Mouse (Mus musculus): Measurements from ENCODE around the gene Hmgn1. TPM values are rescaled to one million over a fixed set of nuclear protein-coding genes. Genes with fewer than 3 reads are reported as not detected.
A peak's percentile ranks its signal among the peaks of the same experiment; 100 is the strongest.

Gene Hmgn1
- polyA plus RNA-seq (2015; fragmentation: Nextera tagmentation; extraction: Ambion mirVana), result 476 and 575 TPM in 2 replicates

DNA sequence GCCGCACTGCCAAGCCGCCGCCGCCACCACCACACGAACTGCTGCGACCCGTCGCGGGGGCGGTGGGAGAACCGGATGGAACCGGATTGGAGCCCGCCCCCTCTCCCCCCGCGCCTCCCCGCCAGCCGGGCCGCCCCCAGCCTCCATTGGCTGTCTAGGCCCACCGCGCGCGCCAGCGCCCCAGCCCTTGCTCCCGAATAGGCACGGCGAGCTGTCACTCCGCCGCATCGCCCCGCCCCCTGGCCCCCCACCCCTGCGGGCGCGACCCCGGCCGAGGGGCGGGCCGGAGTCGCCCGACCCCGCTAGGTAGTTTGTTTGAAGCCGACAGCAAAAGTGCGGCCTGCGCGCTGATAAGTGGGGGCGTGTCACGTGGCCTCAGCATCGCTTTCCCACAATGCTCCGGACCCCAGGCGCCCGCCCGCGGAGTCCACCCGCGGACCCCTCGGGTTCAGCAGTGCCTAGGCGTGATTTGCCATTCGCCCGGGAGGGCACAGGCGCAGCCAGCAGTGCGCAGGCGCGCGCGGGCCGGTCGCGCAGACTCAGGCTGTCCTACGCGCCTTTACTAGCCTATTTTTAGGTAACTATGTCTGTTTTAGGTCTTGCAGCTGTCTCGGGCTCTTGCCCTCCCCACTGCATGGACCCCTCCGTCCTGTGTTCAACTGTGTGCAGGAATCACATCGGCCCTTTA, at the start of gene Hmgn1:
TSS of gene Hmgn1 (minus strand) at position 73 of the 688 bp plus-strand sequence.
- 0% methylated on average over 62 of the region's 72 CpGs for WGBS
- peak; percentile 96 for ATAC-seq (ENCODE audit: insufficient read depth, low FRiP score, low read depth)

DNA sequence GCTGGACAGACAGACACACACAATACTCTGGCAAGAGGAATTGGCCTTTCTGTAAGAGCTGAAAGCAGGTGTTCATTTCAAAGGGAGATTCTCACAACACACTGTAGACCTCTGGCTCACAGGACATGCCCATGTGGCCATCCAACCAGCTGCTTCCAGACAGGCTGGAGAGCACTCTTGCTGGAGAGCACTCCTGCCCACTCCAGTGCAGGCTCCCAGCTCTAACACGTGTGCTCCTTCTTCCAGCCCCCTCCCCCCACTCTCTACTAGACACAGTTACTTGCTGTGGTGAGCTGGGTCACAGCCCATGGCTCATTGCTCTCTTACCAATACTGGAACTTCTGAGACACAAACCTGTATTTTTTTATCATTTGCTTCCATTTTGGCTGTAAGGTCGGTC, 47.9 kb upstream of the Hmgn1 start:
- 47% methylated on average over 2 of the region's 2 CpGs for WGBS
- ATAC-seq (ENCODE audit: insufficient read depth, low FRiP score, low read depth), result no peak
- Histone ChIP-seq H3K4me3 (replicated peaks) (no peak overlapping the region), H3K36me3 (no peaks in the 10 kb centered on the region), H3K4me2 (no peak overlapping the region), H3K9me3 (no peaks in the 10 kb centered on the region), H3K27me3 (replicated peaks) (no peaks in the 10 kb centered on the region), H3K4me1 (no peaks in the 10 kb centered on the region), H3K9ac (no peak overlapping the region), H3K27ac (no peak overlapping the region)

More for the DNA sequence above, at the start of gene Hmgn1:
- Histone ChIP-seq H3K9me3 (no peaks in the 10 kb centered on the region), H3K27me3 (replicated peaks) (no peaks in the 10 kb centered on the region), H3K4me3 (replicated peaks) (peak within 1 kb of the TSS; percentile 92), H3K4me2 (peak within 1 kb of the TSS; percentile 59), H3K4me1 (peaks cover 14% of the 10 kb centered on the region), H3K27ac (peak within 1 kb of the TSS; percentile 97), H3K9ac (peak within 1 kb of the TSS; percentile 86), H3K36me3 (peaks cover 27% of the 10 kb centered on the region)

DNA sequence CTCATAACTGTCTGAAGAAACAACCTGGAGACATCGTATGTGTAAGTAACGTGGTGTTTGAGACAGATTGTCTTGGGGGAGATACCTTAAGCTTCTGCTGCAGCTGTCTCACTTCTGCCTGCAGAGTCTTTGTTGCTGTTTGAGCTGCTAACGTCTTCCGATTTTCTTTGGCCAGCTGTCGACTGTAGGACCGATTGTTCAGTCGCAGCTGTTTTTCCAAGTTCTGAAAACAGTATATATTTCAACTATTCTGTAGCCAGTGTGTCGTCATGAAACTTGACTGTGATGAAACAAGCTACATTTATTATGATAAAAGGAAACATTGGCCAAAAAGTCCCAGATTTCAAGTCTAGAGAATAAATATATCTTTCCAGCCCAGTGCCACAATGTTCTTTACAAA, 46.1 kb upstream of the Hmgn1 start:
- 43% methylated on average over 8 of the region's 8 CpGs for WGBS
- Histone ChIP-seq H3K9ac (no peak overlapping the region), H3K9me3 (no peaks in the 10 kb centered on the region), H3K4me3 (replicated peaks) (no peak overlapping the region), H3K27ac (no peak overlapping the region), H3K27me3 (replicated peaks) (no peaks in the 10 kb centered on the region), H3K4me1 (no peaks in the 10 kb centered on the region), H3K36me3 (no peaks in the 10 kb centered on the region), H3K4me2 (no peak overlapping the region)
- ATAC-seq (ENCODE audit: insufficient read depth, low FRiP score, low read depth), result no peak

DNA sequence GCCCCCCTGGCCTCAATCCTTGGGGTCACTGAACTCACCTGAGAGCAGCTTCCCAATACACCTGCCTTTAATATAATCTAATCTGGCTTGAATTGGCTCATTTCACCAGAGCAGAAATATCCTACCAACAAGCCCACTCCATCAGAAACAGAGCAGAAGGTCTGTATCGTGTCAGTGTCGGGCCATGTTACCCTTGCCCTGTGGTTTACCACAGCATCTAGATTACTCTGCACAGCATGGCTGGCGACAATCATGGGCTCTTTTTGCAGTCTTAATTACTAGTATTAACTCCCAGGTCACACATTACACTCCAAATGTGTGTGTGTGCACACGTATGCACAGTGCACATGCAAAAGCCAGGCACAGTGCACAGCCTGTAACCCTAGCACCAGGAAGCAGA, 41.3 kb upstream of the Hmgn1 start:
- no peak overlapping the region for H3K4me3 ChIP-seq (replicated peaks)
- H3K9ac ChIP-seq, result no peak overlapping the region
- no peak overlapping the region for H3K27ac ChIP-seq
- no peaks in the 10 kb centered on the region for H3K36me3 ChIP-seq
- H3K4me1 ChIP-seq, result no peaks in the 10 kb centered on the region
- H3K9me3 ChIP-seq, result no peaks in the 10 kb centered on the region
- H3K4me2 ChIP-seq, result no peak overlapping the region
- ATAC-seq (ENCODE audit: insufficient read depth, low FRiP score, low read depth), result no peak
- 87% methylated on average over 4 of the region's 4 CpGs for WGBS
- no peaks in the 10 kb centered on the region for H3K27me3 ChIP-seq (replicated peaks)

DNA sequence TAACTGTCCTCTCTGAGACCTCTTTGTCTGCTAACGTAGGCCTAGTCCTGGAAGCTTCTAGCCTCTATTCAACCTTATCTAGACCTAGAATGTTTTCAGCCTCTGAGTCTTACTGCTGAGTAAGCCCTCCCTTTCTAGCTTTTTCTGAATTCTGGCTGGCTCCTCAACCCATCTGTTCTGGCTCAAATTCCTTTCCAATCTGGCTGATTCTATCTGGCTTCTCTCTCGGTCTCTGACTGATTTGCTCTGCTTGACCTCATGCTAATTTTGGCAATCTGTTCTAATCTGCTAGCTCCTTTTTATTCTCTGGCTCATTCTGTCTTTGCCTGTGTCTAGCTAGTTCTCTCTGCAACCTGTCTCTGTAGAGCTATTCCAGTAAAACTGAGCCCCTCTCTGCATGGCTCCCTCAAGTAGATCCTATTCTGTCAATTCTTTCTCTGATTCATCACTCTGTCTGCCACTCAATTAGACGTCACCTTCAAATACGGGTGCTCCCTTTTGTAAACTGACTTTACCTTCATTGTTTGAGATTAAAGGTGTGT, 38.3 kb upstream of the Hmgn1 start:
- Histone ChIP-seq H3K36me3 (no peaks in the 10 kb centered on the region), H3K4me3 (replicated peaks) (no peak overlapping the region), H3K27ac (no peak overlapping the region), H3K9me3 (no peaks in the 10 kb centered on the region), H3K4me1 (no peaks in the 10 kb centered on the region), H3K9ac (no peak overlapping the region), H3K27me3 (replicated peaks) (no peaks in the 10 kb centered on the region), H3K4me2 (no peak overlapping the region)
- no peak for ATAC-seq (ENCODE audit: insufficient read depth, low FRiP score, low read depth)
- WGBS, result 56% methylated on average over 4 of the region's 4 CpGs

DNA sequence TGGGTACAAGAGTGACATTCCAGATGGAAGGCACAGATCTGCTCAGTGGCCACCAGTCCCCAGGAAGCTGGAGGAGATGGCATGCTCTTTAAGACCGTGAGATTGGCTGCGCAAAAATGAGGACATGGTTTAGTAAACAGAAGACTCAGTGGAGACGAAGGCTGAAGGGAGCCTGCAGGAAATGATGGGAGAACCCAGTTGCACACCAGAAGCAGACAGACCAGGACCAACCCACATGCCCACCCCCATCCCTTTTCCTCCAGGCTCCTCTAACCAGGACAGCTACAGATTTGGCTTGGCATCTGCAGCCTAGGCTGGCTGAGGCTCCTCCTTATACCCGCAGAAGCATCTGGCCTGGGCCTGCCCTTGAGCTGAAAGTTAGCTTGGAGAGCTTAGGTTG, 33.8 kb upstream of the Hmgn1 start:
- H3K36me3 ChIP-seq, result no peaks in the 10 kb centered on the region
- H3K4me1 ChIP-seq, result 0 out of 2 replicates have a peak, but pooled peaks cover 5% of the 10 kb centered on the region
- H3K27ac ChIP-seq, result no peak overlapping the region
- no peak overlapping the region for H3K4me2 ChIP-seq
- H3K9ac ChIP-seq, result no peak overlapping the region
- 76% methylated on average over 4 of the region's 4 CpGs for WGBS
- H3K9me3 ChIP-seq, result no peaks in the 10 kb centered on the region
- H3K27me3 ChIP-seq (replicated peaks), result no peaks in the 10 kb centered on the region
- no peak for ATAC-seq (ENCODE audit: insufficient read depth, low FRiP score, low read depth)
- H3K4me3 ChIP-seq (replicated peaks), result no peak overlapping the region

DNA sequence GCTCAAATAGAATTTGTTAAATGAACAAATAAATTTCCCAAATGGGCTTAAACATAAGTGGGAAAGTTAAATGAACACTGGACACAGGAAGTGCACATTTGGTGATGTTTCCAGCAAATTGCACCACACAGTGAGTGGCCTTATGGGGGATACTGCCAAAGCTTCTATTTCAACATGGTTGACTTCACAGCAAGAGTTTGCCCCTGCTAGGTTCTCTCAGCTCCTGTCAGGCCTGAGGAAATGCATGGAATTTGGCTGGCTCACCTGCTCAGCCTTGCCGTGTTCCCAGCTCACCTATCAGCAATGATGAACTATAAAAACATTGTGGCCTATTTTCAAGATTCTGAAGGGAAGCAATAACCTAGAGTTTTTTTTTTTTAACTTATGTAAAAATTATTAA, 33.4 kb upstream of the Hmgn1 start:
- Histone ChIP-seq H3K36me3 (no peaks in the 10 kb centered on the region), H3K4me3 (replicated peaks) (no peak overlapping the region), H3K9ac (no peak overlapping the region), H3K9me3 (no peaks in the 10 kb centered on the region), H3K4me1 (0 out of 2 replicates have a peak, but pooled peaks cover 5% of the 10 kb centered on the region), H3K4me2 (no peak overlapping the region), H3K27ac (no peak overlapping the region), H3K27me3 (replicated peaks) (no peaks in the 10 kb centered on the region)
- 73% methylated on average over 1 of the region's 1 CpGs for WGBS
- no peak for ATAC-seq (ENCODE audit: insufficient read depth, low FRiP score, low read depth)

DNA sequence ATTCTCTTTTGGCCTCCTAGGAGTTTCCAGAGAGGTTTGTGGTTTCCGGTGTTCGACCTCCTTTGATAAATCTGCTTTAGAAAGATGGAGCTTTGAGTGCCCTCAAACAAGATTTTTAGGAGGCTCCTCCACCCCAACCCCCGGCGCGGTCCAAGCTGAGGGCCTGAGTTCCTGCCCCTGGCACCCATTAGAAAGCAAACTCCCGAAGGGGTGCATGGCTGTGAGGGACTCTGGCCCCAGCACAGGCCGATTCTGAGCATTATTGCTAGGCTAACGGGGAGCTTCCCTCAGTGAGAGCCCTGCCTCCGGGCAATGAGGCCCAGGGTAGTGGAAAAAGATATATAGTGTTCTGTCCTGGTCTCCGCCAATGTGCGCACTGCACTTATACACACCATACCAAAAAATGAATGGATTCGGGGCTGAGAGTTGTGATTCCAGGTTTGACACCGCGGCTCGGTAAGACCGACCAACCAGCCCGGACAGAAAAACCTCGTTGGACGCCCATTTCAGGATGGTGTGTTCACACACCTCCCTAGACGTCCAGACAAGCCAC, 32.3 kb upstream of the Hmgn1 start:
- Histone ChIP-seq H3K9ac (no peak overlapping the region), H3K4me1 (0 out of 2 replicates have a peak, but pooled peaks cover 5% of the 10 kb centered on the region), H3K36me3 (no peaks in the 10 kb centered on the region), H3K4me3 (replicated peaks) (peak overlapping the region; percentile 50), H3K27ac (no peak overlapping the region), H3K9me3 (no peaks in the 10 kb centered on the region), H3K27me3 (replicated peaks) (no peaks in the 10 kb centered on the region), H3K4me2 (peak overlapping the region; percentile 88)
- ATAC-seq (ENCODE audit: insufficient read depth, low FRiP score, low read depth), result no peak
- 79% methylated on average over 20 of the region's 20 CpGs for WGBS

DNA sequence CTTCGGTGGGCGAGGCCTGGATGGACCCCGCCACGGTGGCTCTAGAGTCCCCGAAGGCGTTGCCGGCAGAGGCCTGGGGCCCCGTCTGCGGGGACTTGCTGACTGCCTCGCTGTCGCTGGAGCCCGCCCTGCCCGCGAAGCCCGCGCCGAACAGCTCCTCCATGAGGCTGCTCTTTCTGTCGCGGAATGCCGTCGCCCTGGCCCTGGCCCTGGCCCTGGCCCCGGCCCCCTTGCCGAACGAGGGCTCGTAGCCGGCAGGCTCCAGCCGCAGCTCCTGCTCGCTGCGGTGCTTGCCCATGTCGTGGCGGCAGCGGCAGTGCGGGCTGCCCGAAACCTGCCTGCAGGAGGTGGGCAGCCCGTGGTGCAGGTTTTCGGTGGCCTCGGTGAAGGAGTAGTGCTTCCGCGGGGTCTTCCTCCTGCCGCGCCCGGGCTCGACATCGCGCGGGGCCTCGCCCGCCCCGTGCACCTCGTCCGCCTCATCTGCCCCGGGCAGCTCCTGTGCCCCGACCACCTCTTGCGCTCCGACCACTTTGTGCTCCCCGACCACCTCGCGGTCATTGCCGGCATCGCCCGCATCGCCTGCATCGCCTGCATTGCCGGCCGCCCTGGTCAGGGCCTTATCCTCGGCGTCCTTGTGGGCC, 31.7 kb upstream of the Hmgn1 start:
- Histone ChIP-seq H3K9ac (peak overlapping the region; percentile 67), H3K4me3 (replicated peaks) (peak overlapping the region; percentile 50), H3K4me2 (peak overlapping the region; percentile 88), H3K27ac (peak overlapping the region; percentile 33), H3K36me3 (no peaks in the 10 kb centered on the region), H3K27me3 (replicated peaks) (no peaks in the 10 kb centered on the region), H3K4me1 (0 out of 2 replicates have a peak, but pooled peaks cover 5% of the 10 kb centered on the region), H3K9me3 (no peaks in the 10 kb centered on the region)
- WGBS, result under 1% methylated on average over 62 of the region's 67 CpGs
- peak; percentile 78 for ATAC-seq (ENCODE audit: insufficient read depth, low FRiP score, low read depth)

DNA sequence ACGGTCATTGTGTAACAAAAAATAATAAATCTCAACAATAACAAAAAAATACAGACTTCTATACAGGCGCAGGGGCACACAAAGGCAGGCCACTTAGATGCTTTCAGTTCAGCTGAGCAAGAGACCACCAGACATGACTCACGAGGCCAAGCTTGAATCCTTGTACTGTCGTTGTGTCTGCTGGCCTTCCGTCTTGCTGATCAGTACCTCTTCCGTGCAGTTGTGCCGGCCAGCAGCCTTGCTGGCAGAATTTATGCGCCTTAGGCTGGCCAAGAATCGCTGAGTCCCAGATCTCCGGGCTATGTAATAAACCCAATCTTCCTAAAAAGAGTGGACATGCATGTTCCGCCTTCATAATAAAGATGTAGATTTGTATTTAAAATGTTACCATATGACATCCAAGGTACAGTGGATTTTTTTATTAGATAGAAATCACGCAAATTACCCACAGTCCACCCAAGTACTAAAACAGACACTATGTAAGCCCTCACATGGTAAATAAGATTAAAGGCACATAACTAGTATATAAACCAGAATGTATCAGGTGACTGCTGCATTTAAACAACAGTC, 31.1 kb upstream of the Hmgn1 start:
- WGBS, result 55% methylated on average over 12 of the region's 12 CpGs
- H3K36me3 ChIP-seq, result no peaks in the 10 kb centered on the region
- H3K4me2 ChIP-seq, result peak overlapping the region; percentile 88
- H3K27me3 ChIP-seq (replicated peaks), result no peaks in the 10 kb centered on the region
- H3K9ac ChIP-seq, result peak overlapping the region; percentile 67
- peak overlapping the region; percentile 33 for H3K27ac ChIP-seq
- ATAC-seq (ENCODE audit: insufficient read depth, low FRiP score, low read depth), result peak; percentile 11; the same call in 1 of the 2 replicates
- H3K4me1 ChIP-seq, result 0 out of 2 replicates have a peak, but pooled peaks cover 5% of the 10 kb centered on the region
- H3K9me3 ChIP-seq, result no peaks in the 10 kb centered on the region
- H3K4me3 ChIP-seq (replicated peaks), result peak overlapping the region; percentile 50

DNA sequence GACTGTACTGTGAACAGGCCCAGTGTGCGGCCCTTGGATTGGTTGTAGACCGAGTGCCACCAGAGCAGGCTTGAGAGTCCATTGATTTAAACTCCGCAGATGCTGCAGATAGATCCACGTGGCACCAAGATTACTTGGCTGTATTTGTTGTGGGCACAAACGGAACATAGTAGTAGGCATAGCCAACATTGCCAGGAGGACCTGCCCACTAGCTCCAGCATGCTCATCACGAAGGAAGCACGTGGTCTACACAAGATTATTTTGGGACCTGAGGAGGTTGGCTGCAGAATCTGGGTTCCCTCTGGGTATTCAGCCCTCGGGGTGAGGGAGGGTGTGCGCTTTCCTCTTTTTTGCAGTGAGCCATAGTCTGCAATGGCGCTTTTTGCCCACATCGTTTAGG, 29.6 kb upstream of the Hmgn1 start:
- no peak for ATAC-seq (ENCODE audit: insufficient read depth, low FRiP score, low read depth)
- no peak overlapping the region for H3K4me2 ChIP-seq
- no peaks in the 10 kb centered on the region for H3K9me3 ChIP-seq
- H3K4me3 ChIP-seq (replicated peaks), result no peak overlapping the region
- H3K36me3 ChIP-seq, result no peaks in the 10 kb centered on the region
- H3K27me3 ChIP-seq (replicated peaks), result no peaks in the 10 kb centered on the region
- no peak overlapping the region for H3K27ac ChIP-seq
- no peak overlapping the region for H3K9ac ChIP-seq
- WGBS, result 86% methylated on average over 11 of the region's 11 CpGs
- H3K4me1 ChIP-seq, result 0 out of 2 replicates have a peak, but pooled peaks cover 5% of the 10 kb centered on the region
